Comparison of ENCODE assay signal across 24 mouse cellular contexts in the genomic region with DNA sequence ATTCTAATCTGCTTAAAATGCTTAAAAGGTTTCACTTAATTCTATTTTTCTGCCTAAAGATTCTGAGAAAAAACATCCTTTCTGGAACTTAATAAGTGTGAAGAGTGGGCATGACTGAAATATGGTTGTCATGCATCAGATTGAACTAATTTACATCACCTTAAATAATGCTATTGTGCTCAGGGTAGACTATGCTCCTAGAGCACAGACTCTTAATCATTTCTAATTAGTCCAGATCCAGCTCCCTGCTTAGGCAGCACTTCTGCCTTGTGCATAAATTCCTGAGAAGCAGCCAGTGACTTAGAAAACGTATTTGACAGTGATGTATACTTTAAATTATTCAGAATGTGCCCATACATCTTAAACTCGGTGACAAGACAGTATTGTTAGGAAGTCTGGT. TPM values are rescaled to one million over a fixed set of nuclear protein-coding genes. Genes with fewer than 3 reads are reported as not detected.
"Had no signal": no experiment of that assay in that cellular context is flagged by ENCODE, and none has a peak within 500 bp of the region (broad histone marks: within the 10 kb centered on the region; RNA-seq: fewer than 3 reads in every experiment).

No protein-coding gene starts in this region.

- H3K27ac ChIP-seq: liver, embryonic 12.5 days; liver, embryonic 14.5 days; midbrain, embryonic 10.5 days; neural tube, embryonic 13.5 days; neural tube, embryonic 15.5 days had no signal

- H3K27me3 ChIP-seq: liver, embryonic 12.5 days; neural tube, embryonic 13.5 days; neural tube, embryonic 15.5 days had no signal

- H3K4me2 ChIP-seq: liver, embryonic 12.5 days; lung, embryonic 14.5 days; neural tube, embryonic 13.5 days; neural tube, embryonic 15.5 days had no signal

- DNase-seq: lung, adult 18-20 months; lung, embryonic 14.5 days; lung, postnatal 10 days; lung, postnatal 4 days; right cerebral cortex, adult 18-20 months; right cerebral cortex, postnatal 25 days; right cerebral cortex, postnatal 4 days; spleen, adult 18-20 months; thymus, adult 18-20 months; thymus, postnatal 14 days; thymus, postnatal 36 days had no signal

- H3K9me3 ChIP-seq: liver, embryonic 12.5 days; midbrain, embryonic 10.5 days; neural tube, embryonic 13.5 days; neural tube, embryonic 15.5 days had no signal

- H3K9ac ChIP-seq: liver, embryonic 12.5 days; liver, embryonic 14.5 days; lung, embryonic 14.5 days; neural tube, embryonic 13.5 days; neural tube, embryonic 15.5 days had no signal

- H3K4me1 ChIP-seq: liver, embryonic 12.5 days; midbrain, embryonic 10.5 days; neural tube, embryonic 13.5 days; neural tube, embryonic 15.5 days had no signal

- H3K4me3 ChIP-seq: liver, embryonic 12.5 days; midbrain, embryonic 10.5 days; myocyte; neural tube, embryonic 13.5 days; neural tube, embryonic 15.5 days had no signal

- ATAC-seq: liver, embryonic 12.5 days had no signal

- H3K36me3 ChIP-seq: liver, embryonic 12.5 days; midbrain, embryonic 10.5 days; neural tube, embryonic 13.5 days; neural tube, embryonic 15.5 days had no signal

RNA-seq across cellular contexts. Expression of gene Cldn16, which starts 29.4 kb away (rescaled TPM):
- polyA plus RNA-seq: liver, embryonic 12.5 days; liver, embryonic 14.5 days; liver, embryonic 16.5 days; lung, embryonic 14.5 days; lung, embryonic 16.5 days; midbrain, embryonic 10.5 days; midbrain, embryonic 14.5 days; myocyte; neural tube, embryonic 13.5 days; neural tube, embryonic 15.5 days; small intestine, adult 2 months; stomach, embryonic 14.5 days; stomach, embryonic 16.5 days; thymus, postnatal 0 days had no signal
